Mouse (Mus musculus): Measurements from ENCODE around the gene Adgrb2. TPM values are rescaled to one million over a fixed set of nuclear protein-coding genes. Genes with fewer than 3 reads are reported as not detected.

Gene Adgrb2
- polyA plus RNA-seq, 1 experiment from 2014 or later, result 6.7 TPM

DNA sequence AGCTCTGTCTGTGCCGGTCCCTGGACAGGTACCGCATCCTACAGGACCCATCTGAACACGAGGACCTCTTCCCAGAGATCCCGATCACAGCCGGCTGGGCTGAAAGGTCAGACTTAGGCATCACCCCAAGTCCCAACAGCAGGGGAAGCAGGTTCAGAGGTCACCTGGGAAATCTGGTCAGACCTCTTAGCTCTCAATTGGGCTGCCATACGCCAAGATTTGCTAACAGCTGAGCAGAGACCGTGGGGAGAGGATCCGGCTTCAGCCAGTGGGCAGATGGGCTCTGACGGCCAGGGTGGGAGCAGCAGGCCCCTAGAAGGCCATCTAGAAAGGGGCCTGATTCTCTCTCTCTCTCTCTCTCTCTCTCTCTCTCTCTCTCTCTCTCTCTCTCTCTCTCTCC lies 10.4 kb upstream of the Adgrb2 start:
- Histone ChIP-seq H3K27me3 (peaks cover 63% of the 10 kb centered on the region), H3K27ac (no peak overlapping the region), H3K4me1 (0 out of 2 replicates have a peak, but pooled peaks cover 14% of the 10 kb centered on the region), H3K9me3 (no peaks in the 10 kb centered on the region), H3K9ac (no peak overlapping the region), H3K4me3 (no peak overlapping the region), H3K4me2 (no peak overlapping the region), H3K36me3 (no peaks in the 10 kb centered on the region)
- no peak for ATAC-seq (ENCODE audit: insufficient number of reproducible peaks, insufficient read depth, low FRiP score, low TSS enrichment, low read depth)
- 66% methylated on average over 9 of the region's 9 CpGs for WGBS

DNA sequence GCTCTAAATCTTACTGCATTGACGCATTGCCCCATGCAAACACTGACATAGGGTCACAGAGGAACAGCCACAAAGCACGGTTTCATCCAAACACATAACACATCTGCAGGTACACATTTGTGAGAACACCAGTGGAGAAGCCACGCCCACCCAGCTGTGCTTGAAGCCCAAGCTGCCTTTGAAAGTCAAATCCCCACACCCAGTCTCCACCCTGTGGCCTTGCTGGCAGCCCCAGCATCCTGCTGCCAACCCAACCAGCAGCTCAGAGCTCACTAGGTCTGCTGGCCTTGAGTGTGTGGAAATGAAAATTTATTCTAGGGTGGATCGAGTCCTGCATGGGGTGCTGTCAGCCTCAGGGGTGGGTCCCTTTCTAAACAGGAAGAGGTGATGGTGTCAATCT lies 7.4 kb upstream of the Adgrb2 start:
- H3K4me1 ChIP-seq, result peaks cover 18% of the 10 kb centered on the region
- H3K36me3 ChIP-seq, result no peaks in the 10 kb centered on the region
- no peak for ATAC-seq (ENCODE audit: insufficient number of reproducible peaks, insufficient read depth, low FRiP score, low TSS enrichment, low read depth)
- no peak overlapping the region for H3K4me3 ChIP-seq
- no peak overlapping the region for H3K27ac ChIP-seq
- WGBS, result 66% methylated on average over 4 of the region's 4 CpGs
- no peak overlapping the region for H3K4me2 ChIP-seq
- H3K9me3 ChIP-seq, result no peaks in the 10 kb centered on the region
- H3K9ac ChIP-seq, result no peak overlapping the region
- peaks cover 76% of the 10 kb centered on the region for H3K27me3 ChIP-seq

GRCm38 (mm10) chr4:129978227-129978626 lies 6.4 kb upstream of the Adgrb2 start:
- no peaks in the 10 kb centered on the region for H3K36me3 ChIP-seq
- peaks cover 28% of the 10 kb centered on the region for H3K4me1 ChIP-seq
- no peak for ATAC-seq (ENCODE audit: insufficient number of reproducible peaks, insufficient read depth, low FRiP score, low TSS enrichment, low read depth)
- no peaks in the 10 kb centered on the region for H3K9me3 ChIP-seq
- WGBS, result 56% methylated on average over 4 of the region's 4 CpGs
- H3K4me3 ChIP-seq, result no peak overlapping the region
- H3K9ac ChIP-seq, result no peak overlapping the region
- H3K4me2 ChIP-seq, result no peak overlapping the region
- H3K27me3 ChIP-seq, result peaks cover 76% of the 10 kb centered on the region
- H3K27ac ChIP-seq, result no peak overlapping the region

GRCm38 (mm10) chr4:129978930-129979329 lies 5.7 kb upstream of the Adgrb2 start:
- H3K9me3 ChIP-seq, result no peaks in the 10 kb centered on the region
- no peak for ATAC-seq (ENCODE audit: insufficient number of reproducible peaks, insufficient read depth, low FRiP score, low TSS enrichment, low read depth)
- H3K27me3 ChIP-seq, result peaks cover 76% of the 10 kb centered on the region
- H3K4me3 ChIP-seq, result no peak overlapping the region
- H3K4me2 ChIP-seq, result no peak overlapping the region
- WGBS, result 58% methylated on average over 4 of the region's 4 CpGs
- H3K4me1 ChIP-seq, result peaks cover 35% of the 10 kb centered on the region
- no peaks in the 10 kb centered on the region for H3K36me3 ChIP-seq
- no peak overlapping the region for H3K27ac ChIP-seq
- no peak overlapping the region for H3K9ac ChIP-seq

GRCm38 (mm10) chr4:129981657-129982056 lies 3.0 kb upstream of the Adgrb2 start:
- 43% methylated on average over 11 of the region's 11 CpGs for WGBS
- Histone ChIP-seq H3K4me3 (no peak overlapping the region), H3K9me3 (no peaks in the 10 kb centered on the region), H3K4me1 (peaks cover 52% of the 10 kb centered on the region), H3K9ac (no peak overlapping the region; the same call in 1 of the 2 replicates), H3K27me3 (peaks cover 74% of the 10 kb centered on the region), H3K27ac (no peak overlapping the region), H3K4me2 (no peak overlapping the region), H3K36me3 (no peaks in the 10 kb centered on the region)
- ATAC-seq (ENCODE audit: insufficient number of reproducible peaks, insufficient read depth, low FRiP score, low TSS enrichment, low read depth), result no peak

GRCm38 (mm10) chr4:129983046-129983445 lies 1.6 kb upstream of the Adgrb2 start:
- WGBS, result 20% methylated on average over 5 of the region's 5 CpGs
- Histone ChIP-seq H3K4me3 (no peak overlapping the region), H3K9me3 (no peaks in the 10 kb centered on the region), H3K4me2 (peak overlapping the region; percentile 95; the same call in 1 of the 2 replicates), H3K27me3 (peaks cover 83% of the 10 kb centered on the region), H3K9ac (no peak overlapping the region), H3K36me3 (no peaks in the 10 kb centered on the region), H3K4me1 (peaks cover 64% of the 10 kb centered on the region), H3K27ac (peak overlapping the region; percentile 40; the same call in 1 of the 2 replicates)
- ATAC-seq (ENCODE audit: insufficient number of reproducible peaks, insufficient read depth, low FRiP score, low TSS enrichment, low read depth), result no peak

DNA sequence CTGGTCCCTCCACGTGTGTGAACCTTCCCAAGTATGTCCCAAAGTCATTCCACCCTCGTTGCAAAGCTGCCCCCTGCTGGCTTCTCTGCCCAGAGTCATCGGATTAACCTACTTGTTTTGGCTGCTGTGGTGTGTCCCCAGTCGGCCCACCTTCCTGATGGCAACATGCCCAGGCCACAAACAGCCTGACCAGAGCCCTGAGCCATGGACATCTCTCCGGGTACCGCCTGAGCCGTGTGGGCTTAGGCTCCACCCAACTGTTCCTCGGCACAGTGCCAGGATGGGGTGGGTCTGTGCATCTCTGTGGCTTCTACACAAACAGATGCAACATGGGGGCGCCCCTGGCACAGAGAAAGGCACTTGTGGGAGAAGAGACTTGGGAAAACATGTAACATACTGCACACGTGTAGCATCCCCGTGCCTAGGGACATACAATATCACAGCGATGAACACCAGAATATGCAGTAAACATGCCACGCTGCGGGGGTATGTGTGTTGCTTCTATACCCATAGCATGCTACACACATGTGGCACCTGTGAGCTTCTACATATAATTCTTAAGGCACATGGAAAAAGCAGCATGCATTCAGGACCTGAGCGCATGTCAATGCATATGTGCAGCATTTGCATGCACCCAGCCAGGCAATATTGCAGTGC lies 778 bp upstream of the Adgrb2 start:
- 4% methylated on average over 15 of the region's 15 CpGs for WGBS
- Histone ChIP-seq H3K9me3 (no peaks in the 10 kb centered on the region), H3K4me1 (peaks cover 64% of the 10 kb centered on the region), H3K36me3 (no peaks in the 10 kb centered on the region), H3K4me2 (peak overlapping the region; percentile 95), H3K4me3 (peak overlapping the region; percentile 73), H3K27ac (peak overlapping the region; percentile 17; the same call in 1 of the 2 replicates), H3K27me3 (peaks cover 83% of the 10 kb centered on the region), H3K9ac (peak overlapping the region; percentile 86)
- ATAC-seq (ENCODE audit: insufficient number of reproducible peaks, insufficient read depth, low FRiP score, low TSS enrichment, low read depth), result no peak

GRCm38 (mm10) chr4:129985161-129985670 lies 546 bp downstream of the Adgrb2 start:
- Histone ChIP-seq H3K27me3 (peaks cover 85% of the 10 kb centered on the region), H3K27ac (peak overlapping the region; percentile 39; the same call in 1 of the 2 replicates), H3K4me2 (peak overlapping the region; percentile 95), H3K9ac (peak overlapping the region; percentile 86), H3K4me3 (peak overlapping the region; percentile 73), H3K9me3 (no peaks in the 10 kb centered on the region), H3K36me3 (no peaks in the 10 kb centered on the region), H3K4me1 (peaks cover 66% of the 10 kb centered on the region)
- under 1% methylated on average over 32 of the region's 48 CpGs for WGBS
- ATAC-seq (ENCODE audit: insufficient number of reproducible peaks, insufficient read depth, low FRiP score, low TSS enrichment, low read depth), result no peak

DNA sequence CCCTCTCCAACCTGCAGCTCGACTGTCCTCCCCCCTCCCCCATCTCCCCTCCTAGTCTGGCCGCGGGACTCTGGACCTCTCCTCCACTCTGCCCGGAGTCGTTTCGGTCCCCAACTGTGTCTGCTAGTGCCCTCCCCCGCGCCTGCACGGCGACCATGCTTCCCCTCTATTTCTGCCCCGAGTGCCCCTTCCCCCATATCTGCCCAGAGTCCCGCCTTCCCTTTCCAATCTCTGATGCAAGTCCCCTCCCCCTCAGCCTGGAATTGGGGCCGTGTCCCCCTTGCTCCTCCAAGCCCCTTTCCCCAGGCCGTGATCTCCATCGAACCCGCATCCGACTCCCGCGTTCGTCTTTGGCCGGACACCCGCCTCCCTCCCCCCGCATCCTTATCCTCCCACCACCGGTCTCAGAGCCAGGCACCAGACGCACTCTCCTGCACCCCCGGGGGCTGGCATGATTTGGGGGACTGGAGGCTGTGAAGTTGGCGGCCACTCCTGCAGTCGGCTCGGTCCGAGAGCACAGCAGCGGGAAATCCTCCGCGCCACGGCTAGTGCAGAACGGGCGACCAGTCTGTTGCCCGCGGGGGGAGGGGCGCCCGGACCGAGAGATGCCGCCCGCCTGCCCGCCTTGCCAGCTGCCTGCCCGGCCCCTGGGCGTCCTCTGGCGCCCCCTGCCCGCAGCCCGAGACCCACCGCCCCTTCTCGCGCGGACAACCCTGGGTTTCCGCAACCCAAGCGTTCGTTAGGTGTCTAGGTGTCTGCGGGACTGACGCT lies 1.2 kb downstream of the Adgrb2 start:
- Histone ChIP-seq H3K36me3 (no peaks in the 10 kb centered on the region), H3K9me3 (no peaks in the 10 kb centered on the region), H3K27ac (no peak overlapping the region), H3K4me3 (peak overlapping the region; percentile 73), H3K9ac (peak overlapping the region; percentile 86), H3K4me2 (peak overlapping the region; percentile 95), H3K4me1 (peaks cover 66% of the 10 kb centered on the region), H3K27me3 (peaks cover 79% of the 10 kb centered on the region)
- whole genome bisulfite sequencing, result under 1% methylated on average over 58 of the region's 58 CpGs
- no peak for ATAC-seq (ENCODE audit: insufficient number of reproducible peaks, insufficient read depth, low FRiP score, low TSS enrichment, low read depth)

DNA sequence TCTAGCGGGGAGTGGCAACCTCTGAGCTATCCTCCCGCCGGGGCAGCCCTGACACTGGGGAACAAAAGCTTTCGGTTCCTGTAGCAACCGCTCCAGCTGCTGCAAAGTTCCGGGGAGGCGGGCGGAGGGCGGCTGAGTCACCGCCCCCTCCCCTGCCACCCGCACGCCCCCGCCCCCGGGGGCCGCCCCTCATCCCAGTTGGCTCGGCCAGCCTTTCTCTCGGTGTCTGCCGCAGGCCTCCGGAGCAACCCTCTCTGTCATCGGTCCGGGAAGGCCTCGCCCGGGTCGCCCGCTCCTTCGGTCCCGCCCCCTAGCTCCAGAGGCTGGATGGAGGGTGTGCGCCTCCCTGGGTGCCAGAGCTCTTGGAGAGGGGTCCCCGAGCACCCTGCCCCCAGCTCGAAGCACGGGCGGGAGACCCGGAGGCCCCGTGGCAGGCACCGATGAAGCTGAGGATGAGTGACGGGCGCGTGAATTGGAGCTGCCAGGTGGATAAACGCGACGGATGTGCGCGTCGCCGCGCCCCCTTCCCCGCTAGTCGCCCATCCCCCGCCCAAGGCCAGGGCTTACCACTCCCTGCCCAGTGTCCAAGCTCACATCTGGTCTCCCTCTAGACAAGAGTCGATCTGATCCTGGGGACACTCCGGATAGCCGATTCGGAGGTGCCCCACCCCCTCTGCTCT lies 3.3 kb downstream of the Adgrb2 start:
- peaks cover 11% of the 10 kb centered on the region for H3K36me3 ChIP-seq
- no peak overlapping the region for H3K27ac ChIP-seq
- H3K9me3 ChIP-seq, result no peaks in the 10 kb centered on the region
- H3K4me3 ChIP-seq, result peak overlapping the region; percentile 48
- no peak for ATAC-seq (ENCODE audit: insufficient number of reproducible peaks, insufficient read depth, low FRiP score, low TSS enrichment, low read depth)
- peaks cover 57% of the 10 kb centered on the region for H3K27me3 ChIP-seq
- WGBS, result 2% methylated on average over 48 of the region's 53 CpGs
- peaks cover 49% of the 10 kb centered on the region for H3K4me1 ChIP-seq
- H3K4me2 ChIP-seq, result peak overlapping the region; percentile 95
- H3K9ac ChIP-seq, result peak overlapping the region; percentile 69

DNA sequence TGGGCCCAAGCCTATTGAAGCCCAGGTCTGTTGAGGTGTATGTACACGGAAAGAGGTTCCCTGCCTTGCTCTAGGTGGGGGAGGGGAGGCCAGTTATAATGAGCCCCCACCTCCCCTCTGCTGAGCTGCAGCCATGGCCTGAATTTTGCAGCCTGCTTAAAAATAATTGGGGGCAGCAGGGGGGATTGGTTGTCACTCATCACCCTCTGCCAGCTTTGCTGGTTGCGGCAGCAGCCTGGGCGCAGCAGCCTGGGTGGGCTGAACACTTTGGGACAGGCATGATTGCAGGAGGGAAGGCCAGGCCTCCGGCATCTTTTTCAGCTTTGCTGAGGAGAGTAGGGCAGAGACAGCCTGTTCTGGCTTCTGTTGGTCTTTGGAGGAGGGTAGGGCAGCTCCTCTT lies 5.3 kb downstream of the Adgrb2 start:
- Histone ChIP-seq H3K36me3 (peaks cover 19% of the 10 kb centered on the region), H3K9ac (no peak overlapping the region), H3K4me1 (peaks cover 39% of the 10 kb centered on the region), H3K4me2 (no peak overlapping the region), H3K4me3 (no peak overlapping the region), H3K27me3 (peaks cover 48% of the 10 kb centered on the region), H3K9me3 (no peaks in the 10 kb centered on the region), H3K27ac (no peak overlapping the region)
- no peak for ATAC-seq (ENCODE audit: insufficient number of reproducible peaks, insufficient read depth, low FRiP score, low TSS enrichment, low read depth)
- 44% methylated on average over 4 of the region's 4 CpGs for WGBS
